ENCODE assay signal across 15 mouse cellular contexts in genomic region chr12:26785550-26785949, GRCm38 (mm10).
"Had no signal": no experiment of that assay in that cellular context is flagged by ENCODE, and none has a peak within 500 bp of the region (broad histone marks: within the 10 kb centered on the region; RNA-seq: fewer than 3 reads in every experiment).

No protein-coding gene starts in this region.

- H3K4me3 ChIP-seq: limb, embryonic 12.5 days; liver, embryonic 13.5 days; lung, embryonic 15.5 days; megakaryocyte, embryonic 14.5 days; midbrain, embryonic 15.5 days; neural tube, embryonic 12.5 days had no signal

- H3K27ac ChIP-seq: limb, embryonic 12.5 days; liver, embryonic 13.5 days; lung, embryonic 15.5 days; macrophage; midbrain, embryonic 15.5 days; neural tube, embryonic 12.5 days had no signal

- H3K9me3 ChIP-seq: limb, embryonic 12.5 days; liver, embryonic 13.5 days; lung, embryonic 15.5 days; midbrain, embryonic 15.5 days; neural tube, embryonic 12.5 days had no signal

- H3K27me3 ChIP-seq: limb, embryonic 12.5 days; liver, embryonic 13.5 days; lung, embryonic 15.5 days; megakaryocyte, embryonic 14.5 days; midbrain, embryonic 15.5 days; neural tube, embryonic 12.5 days had no signal

- H3K36me3 ChIP-seq: limb, embryonic 12.5 days; liver, embryonic 13.5 days; lung, embryonic 15.5 days; midbrain, embryonic 15.5 days; neural tube, embryonic 12.5 days had no signal

- H3K4me1 ChIP-seq: limb, embryonic 12.5 days; liver, embryonic 13.5 days; lung, embryonic 15.5 days; megakaryocyte, embryonic 14.5 days; midbrain, embryonic 15.5 days; neural tube, embryonic 12.5 days had no signal

- DNase-seq: kidney, postnatal 10 days; kidney, postnatal 4 days; liver; liver, embryonic 13.5 days; liver, postnatal 0 days; lung, postnatal 14 days; retina, postnatal 1 day; right cerebral cortex, postnatal 14 days; thymus, postnatal 36 days had no signal
